ENCODE assay signal across 16 mouse cellular contexts in the genomic region with DNA sequence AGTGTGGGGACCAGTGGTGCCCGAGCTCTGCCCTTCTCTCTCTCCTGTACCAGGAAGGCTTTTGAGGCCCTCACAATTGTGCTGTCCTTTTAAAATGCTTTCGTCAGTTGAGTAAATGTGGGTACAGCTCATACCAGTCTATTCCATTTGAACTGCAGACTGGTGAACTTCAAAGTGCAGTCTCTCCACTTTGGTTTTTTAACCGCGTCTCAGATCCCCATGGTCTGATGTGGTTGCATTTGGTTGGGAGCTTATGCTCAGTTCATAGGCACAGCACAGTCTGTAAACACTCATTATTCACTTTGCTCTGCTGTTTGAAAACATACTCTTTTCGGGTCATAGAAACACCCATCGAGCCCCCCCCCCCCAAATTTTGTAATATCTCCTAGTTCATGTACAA. TPM values are rescaled to one million over a fixed set of nuclear protein-coding genes. Genes with fewer than 3 reads are reported as not detected.
A peak's percentile ranks its signal among the peaks of the same experiment; 100 is the strongest.
DNase-seq lines count a peak whose midpoint lies in the region; ATAC-seq and TF ChIP-seq lines count a peak whose summit lies in the region.
"Had no signal": no experiment of that assay in that cellular context is flagged by ENCODE, and none has a peak within 500 bp of the region (broad histone marks: within the 10 kb centered on the region; RNA-seq: fewer than 3 reads in every experiment).

No protein-coding gene starts in this region.

- no peak for ATAC-seq in liver, embryonic 12.5 days
- ATAC-seq: forebrain, embryonic 14.5 days had no signal

- no peaks in the 10 kb centered on the region for H3K79me2 ChIP-seq in myocyte (ENCODE audit: control insufficient read depth, insufficient read depth)

- no peak overlapping the region for H3K4me3 ChIP-seq in liver, embryonic 12.5 days
- H3K4me3 ChIP-seq in myocyte, result no peak overlapping the region
- H3K4me3 ChIP-seq: layer of hippocampus, adult 2 months had no signal

- H3ac ChIP-seq in myocyte (ENCODE audit: control insufficient read depth, insufficient read length), result no peak overlapping the region

- no peaks in the 10 kb centered on the region for H3K36me3 ChIP-seq in liver, embryonic 12.5 days
- no peaks in the 10 kb centered on the region for H3K36me3 ChIP-seq in myocyte (ENCODE audit: control insufficient read depth, insufficient read depth)

- H3K4me1 ChIP-seq in liver, embryonic 12.5 days, result peaks cover 8% of the 10 kb centered on the region; the same call in 1 of the 2 replicates

- H3K9ac ChIP-seq in liver, embryonic 12.5 days, result no peak overlapping the region

- no peak for DNase-seq in liver
- peak; percentile 55 for DNase-seq in thymus, postnatal 0 days (ENCODE audit: low spot score)
- no peak for DNase-seq in thymus, adult 18-20 months
- DNase-seq in yolk sac, embryonic 10.5 days (ENCODE audit: low spot score), result no peak
- no peak for DNase-seq in neural tube, embryonic 10.5 days (ENCODE audit: extremely low spot score, low spot score)
- DNase-seq: adrenal gland, postnatal 36 days; cerebellum, adult 9-11 months; heart, adult 18-20 months; heart, postnatal 36 days; lung, postnatal 4 days; right cerebral cortex, postnatal 4 days had no signal

- WGBS in liver, embryonic 12.5 days (ENCODE audit: insufficient replicate concordance), result 69% methylated on average over 6 of the region's 6 CpGs

- H3K27me3 ChIP-seq in liver, embryonic 12.5 days (replicated peaks), result peaks cover 23% of the 10 kb centered on the region
- H3K27me3 ChIP-seq in myocyte (ENCODE audit: control insufficient read depth, insufficient read depth, insufficient read length), result no peaks in the 10 kb centered on the region

- H3K27ac ChIP-seq in liver, embryonic 12.5 days, result no peak overlapping the region
- H3K27ac ChIP-seq: kidney, postnatal 0 days; layer of hippocampus, adult 2 months had no signal

- no peak for TF ChIP-seq POLR2A in myocyte (IDR thresholded peaks at IDR 0.05; ENCODE audit: insufficient read length, low read depth)

- no peaks in the 10 kb centered on the region for H3K9me3 ChIP-seq in liver, embryonic 12.5 days (replicated peaks)

- H3K4me2 ChIP-seq in liver, embryonic 12.5 days, result 0 out of 2 replicates have a peak overlapping the region, but pooled peaks have one; percentile 4
- H3K4me2 ChIP-seq in myocyte (ENCODE audit: low read depth), result peak overlapping the region; percentile 74

TF ChIP-seq in myocyte, 11 proteins besides CTCF, POLR2A, EP300 and RAD21:
- TF ChIP-seq TCF3 (IDR thresholded peaks at IDR 0.05; ENCODE audit: insufficient read length, low read depth) (no peak), MAX (IDR thresholded peaks at IDR 0.05; ENCODE audit: low read depth) (no peak), POLR2AphosphoS2 (IDR thresholded peaks at IDR 0.05; ENCODE audit: insufficient read length, low read depth) (no peak), USF1 (IDR thresholded peaks at IDR 0.05; ENCODE audit: low read depth) (no peak), CEBPB (IDR thresholded peaks at IDR 0.05; ENCODE audit: insufficient read depth, poor library complexity, severe bottlenecking) (no peak), TCF12 (IDR thresholded peaks at IDR 0.05; ENCODE audit: insufficient read depth, poor library complexity, severe bottlenecking) (no peak), REST (IDR thresholded peaks at IDR 0.05; ENCODE audit: insufficient read depth, insufficient read length) (no peak), MYOG (IDR thresholded peaks at IDR 0.05; ENCODE audit: control insufficient read depth in 1 of 3, insufficient read depth in 1 of 3, insufficient read length in 2 of 3, low read depth in 2 of 3) (no peak), E2F4 (IDR thresholded peaks at IDR 0.05; ENCODE audit: insufficient read depth) (no peak), MYOD1 (IDR thresholded peaks at IDR 0.05; ENCODE audit: control insufficient read depth in 1 of 3, insufficient read length in 2 of 3, low read depth in 2 of 3) (no peak), SRF (IDR thresholded peaks at IDR 0.05; ENCODE audit: control insufficient read depth, insufficient read length, low read depth) (no peak)

RNA-seq across cellular contexts. Expression of a gene that starts 1.7 kb away (rescaled TPM):
- 9.7 and 10.8 TPM in 2 replicates for polyA plus RNA-seq in liver, embryonic 12.5 days (2016; fragmentation: Nextera tagmentation; extraction: Ambion mirVana)
- polyA plus RNA-seq in thymus, postnatal 0 days (2015; fragmentation: Nextera tagmentation; extraction: Ambion mirVana), result 4.4 and 5.2 TPM in 2 replicates
- 4.0 TPM for polyA plus RNA-seq in myocyte (2012; fragmentation: generic; extraction: Trizol)
